Mouse (Mus musculus) testis, adult 2 months (tissue): ENCODE measurements around the gene Bahcc1. TPM values are rescaled to one million over a fixed set of nuclear protein-coding genes. Genes with fewer than 3 reads are reported as not detected.

ENCODE experiments used
- H3K27ac ChIP-seq: fragments of 200-500 bp; 2 replicates; pipeline ENCODE4 v1.5.1; 2012; ENCODE audit warnings: low read depth, low read length; ENCODE audit not compliant: control insufficient read depth, insufficient read depth
- H3K27me3 ChIP-seq: fragments of 200-500 bp; 2 replicates; pipeline ENCODE4 v1.6.1; 2012; ENCODE audit warnings: mild to moderate bottlenecking, low read length, moderate library complexity; ENCODE audit not compliant: control insufficient read depth, insufficient read depth
- H3K36me3 ChIP-seq: fragments of 200-500 bp; 2 replicates; pipeline ENCODE4 v1.6.1; 2012; ENCODE audit warnings: mild to moderate bottlenecking, low read length; ENCODE audit not compliant: control insufficient read depth, insufficient read depth
- H3K4me1 ChIP-seq: fragments of 200-500 bp; 2 replicates; pipeline ENCODE4 v1.6.1; 2012; ENCODE audit warnings: low read length; ENCODE audit not compliant: control insufficient read depth, insufficient read depth
- H3K4me3 ChIP-seq: fragments of 200-500 bp; 2 replicates; pipeline ENCODE4 v1.5.1; 2012; ENCODE audit warnings: low read depth, mild to moderate bottlenecking, low read length, moderate library complexity, mixed read lengths; ENCODE audit not compliant: control insufficient read depth
- CTCF ChIP-seq: fragments of 200-500 bp; IDR thresholded peaks from 2 replicates; pipeline ENCODE4 v1.5.1; 2012; ENCODE audit warnings: low read depth, mild to moderate bottlenecking, inconsistent platforms, low read length, moderate library complexity; ENCODE audit not compliant: control insufficient read depth, insufficient read depth, insufficient replicate concordance
- POLR2A ChIP-seq: fragments of 200-500 bp; IDR thresholded peaks from 2 replicates; pipeline ENCODE4 v1.6.1; 2012; ENCODE audit warnings: low read depth, mild to moderate bottlenecking, inconsistent platforms, low read length, moderate library complexity; ENCODE audit not compliant: control insufficient read depth
- polyA plus RNA-seq: library from polyadenylated mRNA; depleted of rRNA; stranded (reverse); fragments of >200 nt; gene quantifications from 2 replicates; pipeline ENCODE4 v1.2.3, GENCODE M21; 2012

The Bahcc1 gene
- polyA plus RNA-seq, 1 experiment: 2.9 TPM

GRCm38 (mm10) chr11:120215726-120216241 lies 17.0 kb upstream of the Bahcc1 start:
- H3K27me3 ChIP-seq: no peaks in the 10 kb centered on the region
- TF ChIP-seq CTCF (no peak), POLR2A (no peak)
- no peaks in the 10 kb centered on the region for H3K36me3 ChIP-seq
- H3K27ac ChIP-seq: no peak overlapping the region
- H3K4me3 ChIP-seq: no peak overlapping the region
- H3K4me1 ChIP-seq: peaks cover under 1% of the 10 kb centered on the region; the same call in 1 of the 2 replicates

- Histone ChIP-seq H3K4me1 (peaks cover 3% of the 10 kb centered on the region; the same call in 1 of the 2 replicates), H3K36me3 (no peaks in the 10 kb centered on the region), H3K27ac (no peak overlapping the region), H3K27me3 (no peaks in the 10 kb centered on the region), H3K4me3 (no peak overlapping the region)
- TF ChIP-seq CTCF: no peak
- TF ChIP-seq POLR2A: no peak
These were observed 16.0 kb upstream of the Bahcc1 start for GRCm38 (mm10) chr11:120216540-120217324.

GRCm38 (mm10) chr11:120218176-120218856 lies 14.4 kb upstream of the Bahcc1 start:
- Histone ChIP-seq H3K27ac (no peak overlapping the region), H3K27me3 (no peaks in the 10 kb centered on the region), H3K4me3 (no peak overlapping the region), H3K4me1 (peaks cover 4% of the 10 kb centered on the region; the same call in 1 of the 2 replicates), H3K36me3 (no peaks in the 10 kb centered on the region)
- no peak for TF ChIP-seq POLR2A
- TF ChIP-seq CTCF: no peak

GRCm38 (mm10) chr11:120218946-120219345 lies 13.8 kb upstream of the Bahcc1 start:
- Histone ChIP-seq H3K4me3 (no peak overlapping the region), H3K4me1 (peaks cover 9% of the 10 kb centered on the region), H3K27ac (no peak overlapping the region), H3K36me3 (no peaks in the 10 kb centered on the region), H3K27me3 (no peaks in the 10 kb centered on the region)
- TF ChIP-seq CTCF (no peak), POLR2A (no peak)

GRCm38 (mm10) chr11:120219916-120220522 lies 12.7 kb upstream of the Bahcc1 start:
- no peak overlapping the region for H3K27ac ChIP-seq
- H3K4me3 ChIP-seq: no peak overlapping the region
- H3K36me3 ChIP-seq: no peaks in the 10 kb centered on the region
- TF ChIP-seq CTCF: no peak
- no peak for TF ChIP-seq POLR2A
- no peaks in the 10 kb centered on the region for H3K27me3 ChIP-seq
- H3K4me1 ChIP-seq: peaks cover 14% of the 10 kb centered on the region

- no peaks in the 10 kb centered on the region for H3K36me3 ChIP-seq
- TF ChIP-seq CTCF (no peak), POLR2A (no peak)
- no peaks in the 10 kb centered on the region for H3K27me3 ChIP-seq
- H3K27ac ChIP-seq: no peak overlapping the region
- no peak overlapping the region for H3K4me3 ChIP-seq
- H3K4me1 ChIP-seq: peaks cover 16% of the 10 kb centered on the region
These were observed 11.6 kb upstream of the Bahcc1 start for GRCm38 (mm10) chr11:120220963-120221827.
